Mouse (Mus musculus) liver, embryonic 14.5 days (tissue): Measurements from ENCODE around the gene Adrm1.

ENCODE experiments used
- CTCF ChIP-seq: IDR thresholded peaks from 2 replicates; pipeline ENCODE4 v1.5.1; 2016; ENCODE audit warnings: antibody characterized with exemption, low read depth, control low read depth
- EP300 ChIP-seq: IDR thresholded peaks from 2 replicates; pipeline ENCODE4 v1.6.1; 2016; ENCODE audit warnings: antibody characterized with exemption, low read depth

DNA sequence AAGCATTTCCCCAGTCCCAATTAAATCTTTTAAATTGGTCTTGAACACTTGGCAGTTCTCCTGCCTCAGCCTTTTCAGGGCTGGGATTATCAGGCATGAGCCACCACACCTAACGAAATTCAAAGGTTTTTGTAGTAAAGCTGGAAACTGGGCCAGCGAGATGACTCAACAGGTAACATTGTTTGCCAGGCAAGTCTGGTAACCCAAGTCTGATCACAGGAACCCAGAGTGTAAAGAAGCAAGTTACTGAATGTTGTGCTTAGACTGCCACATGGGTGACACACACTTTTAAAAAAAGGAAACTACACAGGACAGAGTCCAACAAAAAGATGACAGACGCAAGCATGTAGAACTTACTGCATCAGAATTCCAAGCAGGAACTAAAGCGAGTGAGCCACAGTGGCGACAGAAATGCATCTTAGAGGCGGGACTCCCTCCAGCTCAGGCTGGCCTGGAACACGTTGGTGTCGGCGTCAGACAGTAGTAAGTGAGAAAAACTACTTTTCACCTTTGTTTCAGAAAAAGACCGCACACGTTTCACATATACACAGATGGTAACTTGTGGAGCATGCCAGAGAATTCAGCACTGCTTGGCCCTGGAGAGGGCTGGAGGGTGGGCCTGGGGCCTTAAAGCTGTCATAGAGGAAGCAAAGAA lies 1.0 kb upstream of the Adrm1 start:
- TF ChIP-seq EP300 (no peak), CTCF (no peak)
